Mouse (Mus musculus) olfactory bulb, adult 2 months (tissue): ENCODE data around the gene Gabrb2.

Experiments used
- CTCF ChIP-seq: fragments of 200-500 bp; IDR thresholded peaks from 2 replicates; pipeline ENCODE4 v1.5.1; 2012; ENCODE audit warnings: low read depth, mild to moderate bottlenecking, low read length, moderate library complexity; ENCODE audit not compliant: insufficient read depth
- POLR2A ChIP-seq: fragments of 200-500 bp; IDR thresholded peaks from 2 replicates; pipeline ENCODE4 v1.6.1; 2012; ENCODE audit warnings: mild to moderate bottlenecking, low read depth, low read length, moderate library complexity; ENCODE audit not compliant: insufficient read depth

- no peak for TF ChIP-seq CTCF
- no peak for TF ChIP-seq POLR2A
These were observed 160.2 kb downstream of the Gabrb2 start for GRCm38 (mm10) chr11:42579804-42580203.
